Mouse (Mus musculus) megakaryocyte, embryonic 14.5 days (primary cell): ENCODE measurements around the gene Hoxb5. TPM values are rescaled to one million over a fixed set of nuclear protein-coding genes. Genes with fewer than 3 reads are reported as not detected.

Source experiments
- H3K27me3 ChIP-seq: replicated peaks from 2 replicates; pipeline ENCODE3; 2012; ENCODE audit warnings: inconsistent platforms
- H3K36me3 ChIP-seq: replicated peaks from 2 replicates; pipeline ENCODE3; 2012; ENCODE audit warnings: low read length, inconsistent platforms, mixed read lengths
- H3K4me1 ChIP-seq: 2 replicates; pipeline ENCODE4 v1.6.1; 2012; ENCODE audit warnings: inconsistent platforms
- H3K4me3 ChIP-seq: replicated peaks from 2 replicates; pipeline ENCODE3; 2012; ENCODE audit warnings: moderate library complexity, mild to moderate bottlenecking, inconsistent platforms
- H3K9me3 ChIP-seq: 2 replicates; pipeline ENCODE4 v1.6.1; 2012; ENCODE audit warnings: inconsistent platforms
- FLI1 ChIP-seq: IDR thresholded peaks from 2 replicates; pipeline ENCODE4 v1.6.1; 2012; ENCODE audit warnings: low read length, inconsistent platforms, mixed read lengths
- GATA1 ChIP-seq: IDR thresholded peaks from 3 replicates; pipeline ENCODE4 v1.6.1; 2012; ENCODE audit warnings: mixed read lengths, low read length, inconsistent platforms, borderline replicate concordance
- polyA plus RNA-seq: library from polyadenylated mRNA; stranded (reverse); fragments of >175 nt; gene quantifications from 2 replicates; pipeline ENCODE4 v1.2.3, GENCODE M21; 2012; ENCODE audit warnings: low replicate concordance; ENCODE audit not compliant: insufficient read depth

Hoxb5 gene
- polyA plus RNA-seq, 1 experiment, result not detected

DNA sequence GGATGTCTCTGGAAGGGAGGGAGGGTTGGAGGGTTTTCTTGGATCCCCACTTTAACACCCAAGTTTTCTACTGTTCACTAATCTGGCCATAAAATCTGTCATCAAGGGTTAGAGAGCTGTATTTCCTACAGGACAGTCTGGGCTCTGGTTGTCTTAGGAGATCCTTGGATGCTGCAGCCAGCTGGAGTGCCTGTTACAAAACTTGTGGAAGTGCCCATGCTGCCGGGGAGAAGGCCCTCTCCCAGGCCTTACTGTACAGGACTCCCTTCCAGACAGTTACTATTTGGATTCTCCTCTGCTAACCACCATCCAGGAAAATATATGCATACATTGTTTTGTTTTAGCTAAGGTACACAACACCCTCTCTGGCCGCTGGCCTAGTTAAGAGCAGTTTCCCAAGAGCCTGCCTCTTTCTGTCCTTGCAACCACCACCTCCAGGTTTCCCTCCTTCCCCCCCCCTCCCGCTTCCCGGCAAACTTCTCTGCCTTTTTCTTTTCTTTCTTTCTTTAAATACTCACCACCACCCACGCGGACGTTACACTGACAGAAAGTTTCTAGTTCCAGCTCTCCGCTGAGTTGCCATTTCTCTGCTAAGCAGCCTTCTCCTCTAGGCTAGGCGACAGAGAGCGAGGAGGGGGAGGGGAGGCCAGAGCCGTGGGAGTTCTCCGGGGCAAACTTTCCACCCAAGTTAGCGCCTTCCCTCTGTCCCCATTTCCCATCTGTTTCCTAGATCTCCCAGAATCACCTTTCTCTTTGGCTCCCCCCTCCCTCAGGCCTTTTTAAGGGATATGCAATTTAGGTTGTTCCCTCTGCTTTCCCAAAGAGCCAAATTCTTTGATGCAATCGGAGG lies 46.6 kb downstream of the Hoxb5 start:
- TF ChIP-seq GATA1 (no peak), FLI1 (no peak)
- Histone ChIP-seq H3K9me3 (peaks cover 4% of the 10 kb centered on the region; the same call in 1 of the 2 replicates), H3K36me3 (no peaks in the 10 kb centered on the region), H3K4me1 (peaks cover 10% of the 10 kb centered on the region), H3K27me3 (peaks cover 84% of the 10 kb centered on the region), H3K4me3 (no peak overlapping the region)

DNA sequence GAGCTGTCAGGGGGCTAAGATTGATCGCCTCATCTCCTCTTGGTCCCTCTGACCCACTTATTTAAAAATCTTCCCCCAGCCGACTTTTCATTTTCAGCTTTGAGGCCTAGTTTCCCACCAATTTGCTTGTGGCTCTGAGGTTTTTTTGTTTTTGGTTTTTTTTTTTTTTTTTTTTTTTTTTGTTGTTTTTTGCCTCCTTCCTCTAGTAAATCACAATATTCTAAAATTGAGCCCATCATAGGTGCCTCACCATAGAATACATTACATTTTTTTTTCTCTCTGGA lies 47.1 kb downstream of the Hoxb5 start, which contains the start of gene Hoxb2:
Gene Hoxb2, plus strand, starts transcription at position 185 of the 284 bp plus-strand sequence.
- Histone ChIP-seq H3K4me1 (peaks cover 10% of the 10 kb centered on the region), H3K27me3 (peaks cover 84% of the 10 kb centered on the region), H3K9me3 (peaks cover 4% of the 10 kb centered on the region; the same call in 1 of the 2 replicates), H3K36me3 (no peaks in the 10 kb centered on the region), H3K4me3 (no peak within 1 kb of the TSS)
- TF ChIP-seq FLI1 (no peak), GATA1 (no peak)

DNA sequence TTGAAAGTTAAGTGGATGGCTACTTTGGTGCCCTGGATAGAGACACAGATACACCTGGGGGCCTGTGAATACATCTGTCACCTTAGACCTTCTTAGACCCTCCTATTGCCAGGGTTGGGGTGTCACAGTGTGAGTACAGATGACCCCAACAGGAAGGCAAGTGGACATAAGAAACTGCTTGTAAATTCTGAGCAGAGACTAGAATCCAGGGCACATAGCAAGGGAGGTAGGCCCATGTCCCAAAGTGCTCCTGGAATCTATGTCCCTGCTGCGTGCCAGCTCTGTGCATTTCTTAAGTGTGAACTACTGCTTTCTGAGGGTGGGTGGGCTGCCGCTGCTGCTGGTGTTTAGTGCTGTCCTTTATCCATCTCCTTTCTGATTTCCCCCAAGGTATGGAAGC lies 47.7 kb downstream of the Hoxb5 start:
- peaks cover 10% of the 10 kb centered on the region for H3K4me1 ChIP-seq
- H3K27me3 ChIP-seq, result peaks cover 81% of the 10 kb centered on the region
- no peak for TF ChIP-seq GATA1
- TF ChIP-seq FLI1, result no peak
- H3K36me3 ChIP-seq, result no peaks in the 10 kb centered on the region
- H3K4me3 ChIP-seq, result no peak overlapping the region
- peaks cover 2% of the 10 kb centered on the region; the same call in 1 of the 2 replicates for H3K9me3 ChIP-seq

DNA sequence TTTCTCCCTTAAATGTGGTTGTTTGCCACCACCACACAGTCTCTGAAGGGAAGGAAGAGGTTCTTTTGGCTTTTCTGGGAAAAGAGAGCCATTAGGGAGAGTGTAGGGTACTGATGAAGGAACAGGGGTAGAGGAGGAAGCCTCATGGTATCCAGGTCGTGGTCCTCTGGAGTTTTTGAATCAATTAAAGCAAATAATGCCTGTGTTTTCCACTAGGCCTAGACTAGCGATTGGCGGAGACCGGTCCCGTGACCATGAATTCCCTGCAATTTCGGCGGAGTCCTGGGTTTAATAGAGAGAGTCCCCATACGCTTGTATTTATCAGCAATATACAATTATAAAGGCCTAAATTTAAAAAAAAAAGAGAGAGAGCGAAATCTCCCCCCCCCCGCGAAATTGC lies 48.2 kb downstream of the Hoxb5 start:
- TF ChIP-seq FLI1, result no peak
- TF ChIP-seq GATA1, result no peak
- H3K36me3 ChIP-seq, result no peaks in the 10 kb centered on the region
- H3K4me3 ChIP-seq, result no peak overlapping the region
- no peaks in the 10 kb centered on the region for H3K9me3 ChIP-seq
- H3K4me1 ChIP-seq, result peaks cover 10% of the 10 kb centered on the region
- peaks cover 81% of the 10 kb centered on the region for H3K27me3 ChIP-seq

- peak overlapping the region; percentile 3 for H3K4me3 ChIP-seq
Observed at GRCm38 (mm10) chr11:96351831-96352230, 48.7 kb downstream of the Hoxb5 start.

DNA sequence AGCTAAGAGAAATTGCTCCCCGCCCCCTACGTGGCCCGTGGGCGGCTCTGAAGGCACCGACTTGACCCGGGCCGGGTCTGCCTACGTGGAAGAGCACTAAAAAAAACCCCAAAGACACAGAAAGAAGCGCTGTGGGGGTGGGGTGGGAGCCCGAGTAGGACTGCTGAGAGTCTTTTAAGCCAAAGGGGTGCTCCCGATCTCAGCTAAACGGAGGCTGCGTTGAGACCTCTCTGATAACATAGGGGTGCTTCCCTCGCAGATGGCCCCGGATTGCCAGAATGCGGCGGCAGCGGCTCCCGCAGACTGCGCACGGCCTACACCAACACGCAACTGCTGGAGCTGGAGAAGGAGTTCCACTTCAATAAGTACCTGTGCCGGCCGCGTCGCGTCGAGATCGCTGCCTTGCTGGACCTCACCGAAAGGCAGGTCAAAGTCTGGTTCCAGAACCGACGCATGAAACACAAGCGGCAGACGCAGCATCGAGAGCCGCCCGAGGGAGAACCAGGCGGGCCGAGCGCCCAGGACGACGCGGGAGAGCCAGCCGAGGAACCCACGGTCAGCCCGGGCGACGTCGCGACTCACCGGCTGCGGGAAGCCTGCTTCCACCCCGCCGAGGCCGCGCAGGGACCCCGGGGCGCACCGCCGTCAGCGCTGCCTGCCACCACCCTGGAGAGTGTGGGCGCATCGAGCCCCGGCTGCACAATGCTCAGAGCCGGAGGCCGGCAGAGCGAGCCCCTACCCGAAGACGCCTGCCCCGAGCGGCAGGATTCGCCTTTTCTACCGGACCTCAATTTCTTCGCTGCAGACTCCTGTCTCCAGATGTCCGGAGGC lies 49.8 kb downstream of the Hoxb5 start:
- Histone ChIP-seq H3K4me3 (peak overlapping the region; percentile 86), H3K36me3 (no peaks in the 10 kb centered on the region), H3K27me3 (peaks cover 83% of the 10 kb centered on the region), H3K4me1 (peaks cover 10% of the 10 kb centered on the region), H3K9me3 (no peaks in the 10 kb centered on the region)
- no peak for TF ChIP-seq FLI1
- TF ChIP-seq GATA1, result no peak

More at GRCm38 (mm10) chr11:96351831-96352230, 48.7 kb downstream of the Hoxb5 start:
- Histone ChIP-seq H3K4me1 (peaks cover 10% of the 10 kb centered on the region), H3K27me3 (peaks cover 79% of the 10 kb centered on the region), H3K36me3 (no peaks in the 10 kb centered on the region), H3K9me3 (no peaks in the 10 kb centered on the region)
- TF ChIP-seq FLI1 (no peak), GATA1 (no peak)

GRCm38 (mm10) chr11:96353522-96353841 lies 50.3 kb downstream of the Hoxb5 start:
- H3K27me3 ChIP-seq, result peaks cover 81% of the 10 kb centered on the region
- no peak for TF ChIP-seq GATA1
- TF ChIP-seq FLI1, result no peak
- H3K9me3 ChIP-seq, result no peaks in the 10 kb centered on the region
- no peaks in the 10 kb centered on the region for H3K36me3 ChIP-seq
- H3K4me1 ChIP-seq, result peaks cover 10% of the 10 kb centered on the region
- peak overlapping the region; percentile 86 for H3K4me3 ChIP-seq

GRCm38 (mm10) chr11:96353939-96354338 lies 50.8 kb downstream of the Hoxb5 start:
- no peak overlapping the region for H3K4me3 ChIP-seq
- no peaks in the 10 kb centered on the region for H3K36me3 ChIP-seq
- TF ChIP-seq GATA1 (no peak), FLI1 (no peak)
- no peaks in the 10 kb centered on the region for H3K9me3 ChIP-seq
- H3K4me1 ChIP-seq, result peaks cover 10% of the 10 kb centered on the region
- H3K27me3 ChIP-seq, result peaks cover 81% of the 10 kb centered on the region

DNA sequence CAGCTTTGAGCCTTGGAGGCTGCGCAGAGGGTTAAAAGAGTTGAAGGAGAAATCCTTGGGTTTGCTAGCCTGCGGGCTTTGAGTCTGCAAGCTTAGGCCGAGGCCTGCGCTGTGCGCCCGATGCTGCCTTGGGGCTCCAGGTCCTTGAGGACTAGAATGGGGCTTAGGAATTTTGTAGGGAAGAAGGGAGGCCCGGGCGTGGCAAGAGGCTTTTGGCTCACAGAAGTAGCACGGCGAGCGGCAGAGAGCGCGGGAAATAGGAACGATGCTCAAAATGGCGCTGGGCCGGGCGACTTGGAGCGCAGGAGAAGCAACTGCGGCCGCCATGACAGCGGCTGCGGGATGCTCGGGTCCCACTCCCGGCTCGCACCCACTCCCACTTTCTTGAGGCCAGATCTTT lies 51.2 kb downstream of the Hoxb5 start:
- TF ChIP-seq GATA1, result no peak
- TF ChIP-seq FLI1, result no peak
- Histone ChIP-seq H3K27me3 (peaks cover 79% of the 10 kb centered on the region), H3K36me3 (no peaks in the 10 kb centered on the region), H3K4me1 (peaks cover 10% of the 10 kb centered on the region), H3K9me3 (no peaks in the 10 kb centered on the region), H3K4me3 (no peak overlapping the region)
